ENCODE assay signal across 29 mouse cellular contexts in genomic region chr6:133997935-133998334, GRCm38 (mm10). TPM values are rescaled to one million over a fixed set of nuclear protein-coding genes. Genes with fewer than 3 reads are reported as not detected.
DNase-seq lines count a peak whose midpoint lies in the region; ATAC-seq and TF ChIP-seq lines count a peak whose summit lies in the region.
"Had no signal": no experiment of that assay in that cellular context is flagged by ENCODE, and none has a peak within 500 bp of the region (broad histone marks: within the 10 kb centered on the region; RNA-seq: fewer than 3 reads in every experiment).

No protein-coding gene starts in this region.

- 45% methylated on average over 2 of the region's 2 CpGs for WGBS in lung, embryonic 14.5 days
- 32% methylated on average over 2 of the region's 2 CpGs for WGBS in kidney, embryonic 16.5 days

- peak; percentile 10 for DNase-seq in embryo, embryonic 10.5 days (ENCODE audit: low spot score)
- DNase-seq in embryo, embryonic 11 days, result no peak
- peak; percentile 39 for DNase-seq in lung, embryonic 14.5 days
- no peak for DNase-seq in lung, postnatal 36 days
- DNase-seq in kidney, postnatal 36 days, result peak; percentile 12 to 41
- DNase-seq in gastrocnemius, postnatal 10 days, result no peak
- DNase-seq: adrenal gland, postnatal 25 days; B cell, adult 2 months; cerebellum, adult 2 months; cerebellum, postnatal 14 days; gastrocnemius, postnatal 36 days; heart, postnatal 14 days; layer of hippocampus, postnatal 36 days; left cerebral cortex, postnatal 4 days; lung, adult 18-20 months; right cerebral cortex, postnatal 4 days; thymus, adult 18-20 months; thymus, postnatal 36 days had no signal

- no peak; the same call in 1 of the 2 replicates for ATAC-seq in lung, embryonic 14.5 days (ENCODE audit: insufficient read depth)
- ATAC-seq in kidney, embryonic 16.5 days (ENCODE audit: low FRiP score, low TSS enrichment), result peak; percentile 57; the same call in 1 of the 2 replicates
- ATAC-seq: forebrain, embryonic 14.5 days; liver, embryonic 12.5 days had no signal

- H3K4me1 ChIP-seq in lung, embryonic 14.5 days (ENCODE audit: insufficient read depth), result no peaks in the 10 kb centered on the region
- no peaks in the 10 kb centered on the region for H3K4me1 ChIP-seq in kidney, embryonic 16.5 days (ENCODE audit: insufficient read depth, low read length)
- H3K4me1 ChIP-seq: embryonic facial prominence, embryonic 12.5 days; hindbrain, embryonic 10.5 days; hindbrain, embryonic 15.5 days; liver, embryonic 12.5 days; midbrain, embryonic 12.5 days; neural tube, embryonic 12.5 days had no signal

- no peak overlapping the region for H3K4me3 ChIP-seq in lung, embryonic 14.5 days (ENCODE audit: low read depth, low read length)
- no peak overlapping the region for H3K4me3 ChIP-seq in kidney, embryonic 16.5 days (ENCODE audit: low read length)
- H3K4me3 ChIP-seq: embryonic facial prominence, embryonic 12.5 days; hindbrain, embryonic 10.5 days; hindbrain, embryonic 15.5 days; liver, embryonic 12.5 days; megakaryocyte, embryonic 14.5 days; midbrain, embryonic 12.5 days; myocyte; neural tube, embryonic 12.5 days had no signal

- no peaks in the 10 kb centered on the region for H3K27me3 ChIP-seq in lung, embryonic 14.5 days (ENCODE audit: insufficient read depth, low read length)
- no peaks in the 10 kb centered on the region for H3K27me3 ChIP-seq in kidney, embryonic 16.5 days (ENCODE audit: insufficient read depth, low read length)
- H3K27me3 ChIP-seq: embryonic facial prominence, embryonic 12.5 days; hindbrain, embryonic 15.5 days; liver, embryonic 12.5 days; midbrain, embryonic 12.5 days; neural tube, embryonic 12.5 days had no signal

- no peak for TF ChIP-seq CTCF in lung, embryonic 14.5 days (IDR thresholded peaks at IDR 0.05; ENCODE audit: low read depth)

- H3K36me3 ChIP-seq in lung, embryonic 14.5 days (ENCODE audit: insufficient read depth), result no peaks in the 10 kb centered on the region
- H3K36me3 ChIP-seq in kidney, embryonic 16.5 days (ENCODE audit: insufficient read depth, low read length), result no peaks in the 10 kb centered on the region
- H3K36me3 ChIP-seq: embryonic facial prominence, embryonic 12.5 days; hindbrain, embryonic 10.5 days; hindbrain, embryonic 15.5 days; liver, embryonic 12.5 days; midbrain, embryonic 12.5 days; neural tube, embryonic 12.5 days had no signal

- no peak overlapping the region for H3K4me2 ChIP-seq in lung, embryonic 14.5 days
- no peak overlapping the region for H3K4me2 ChIP-seq in kidney, embryonic 16.5 days (replicated peaks; ENCODE audit: low read depth, low read length)
- H3K4me2 ChIP-seq: embryonic facial prominence, embryonic 12.5 days; hindbrain, embryonic 15.5 days; liver, embryonic 12.5 days; midbrain, embryonic 12.5 days; neural tube, embryonic 12.5 days had no signal

- no peak overlapping the region for H3K9ac ChIP-seq in lung, embryonic 14.5 days
- no peak overlapping the region for H3K9ac ChIP-seq in kidney, embryonic 16.5 days (replicated peaks; ENCODE audit: low read length)
- H3K9ac ChIP-seq: embryonic facial prominence, embryonic 12.5 days; hindbrain, embryonic 15.5 days; liver, embryonic 12.5 days; midbrain, embryonic 12.5 days; neural tube, embryonic 12.5 days had no signal

- H3K27ac ChIP-seq in lung, embryonic 14.5 days (ENCODE audit: low read depth), result no peak overlapping the region
- H3K27ac ChIP-seq in kidney, embryonic 16.5 days (ENCODE audit: low read length), result no peak overlapping the region
- H3K27ac ChIP-seq: embryonic facial prominence, embryonic 12.5 days; hindbrain, embryonic 10.5 days; hindbrain, embryonic 15.5 days; liver, embryonic 12.5 days; midbrain, embryonic 12.5 days; neural tube, embryonic 12.5 days; stomach, postnatal 0 days had no signal

- no peaks in the 10 kb centered on the region for H3K9me3 ChIP-seq in lung, embryonic 14.5 days (ENCODE audit: low read depth, low read length)
- no peaks in the 10 kb centered on the region for H3K9me3 ChIP-seq in kidney, embryonic 16.5 days (ENCODE audit: low read length)
- H3K9me3 ChIP-seq: embryonic facial prominence, embryonic 12.5 days; hindbrain, embryonic 10.5 days; hindbrain, embryonic 15.5 days; liver, embryonic 12.5 days; megakaryocyte, embryonic 14.5 days; midbrain, embryonic 12.5 days; neural tube, embryonic 12.5 days had no signal

RNA-seq across cellular contexts. Expression of gene Etv6, which starts 37.6 kb away (rescaled TPM):
- polyA plus RNA-seq in lung, embryonic 14.5 days (2014; fragmentation: Nextera tagmentation; extraction: Ambion mirVana), result 20.4 and 21.4 TPM in 2 replicates
- 12.6 and 13.5 TPM in 2 replicates for polyA plus RNA-seq in kidney, embryonic 16.5 days (2015; fragmentation: Nextera tagmentation; extraction: Ambion mirVana)
- total RNA-seq in gastrocnemius, postnatal 10 days (2021), result 10 to 100 TPM; 12.9 to 14.0 TPM

Comparison
In these comparisons a context has a peak if more than half of its experiments do, and no peak if none do; other contexts are left out.
1. DNase-seq: peak in embryo, embryonic 10.5 days (single experiment), lung, embryonic 14.5 days (single experiment) and kidney, postnatal 36 days (2 of 2); none in embryo, embryonic 11 days (single experiment), lung, postnatal 36 days (single experiment) and gastrocnemius, postnatal 10 days (single experiment).